Mouse (Mus musculus) thymus, adult 18-20 months (tissue): ENCODE measurements around the gene Rgs6.

ENCODE experiments used
- DNase-seq, 2 experiments: peaks; one replicate each; pipeline ENCODE4 v3.0.0; 2022; ENCODE audit warnings: mixed read lengths in 2 of 2

The Rgs6 gene

GRCm38 (mm10) chr12:83100413-83100812 is 512.3 kb downstream of the Rgs6 start:
- DNase-seq = no peak

GRCm38 (mm10) chr12:83100848-83101247 is 512.8 kb downstream of the Rgs6 start:
- no peak for DNase-seq

DNA sequence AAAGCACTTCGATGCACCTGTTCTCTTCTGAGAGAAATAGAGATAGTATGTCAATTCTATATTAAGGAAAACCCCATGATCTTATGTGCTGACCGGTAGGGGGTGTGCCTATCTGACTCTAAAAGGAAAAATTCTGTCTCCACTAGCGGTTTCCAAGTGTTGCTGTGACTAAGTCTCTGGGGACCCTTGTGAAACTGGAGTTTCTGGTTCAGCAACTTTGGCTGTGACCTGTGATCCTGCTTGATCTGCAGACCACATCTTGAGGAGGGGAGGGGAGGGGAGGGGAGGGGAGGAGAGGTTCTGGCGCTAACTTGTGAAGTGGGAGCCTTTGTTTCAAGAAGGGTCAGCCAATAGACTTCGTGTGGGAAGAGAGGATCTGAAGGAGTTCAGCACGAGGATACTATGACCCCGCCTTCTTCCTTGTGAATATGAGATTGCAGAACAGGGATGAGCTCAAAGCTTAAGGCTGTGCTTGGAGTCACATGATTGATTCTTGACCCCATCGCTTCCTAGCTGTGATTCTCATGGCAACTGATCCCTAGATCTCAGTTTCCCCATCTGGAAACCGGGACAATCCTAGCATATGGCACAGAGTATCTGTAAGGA is 517.5 kb downstream of the Rgs6 start:
- no peak for DNase-seq

GRCm38 (mm10) chr12:83106120-83106517 is 518.0 kb downstream of the Rgs6 start:
- no peak for DNase-seq

DNA sequence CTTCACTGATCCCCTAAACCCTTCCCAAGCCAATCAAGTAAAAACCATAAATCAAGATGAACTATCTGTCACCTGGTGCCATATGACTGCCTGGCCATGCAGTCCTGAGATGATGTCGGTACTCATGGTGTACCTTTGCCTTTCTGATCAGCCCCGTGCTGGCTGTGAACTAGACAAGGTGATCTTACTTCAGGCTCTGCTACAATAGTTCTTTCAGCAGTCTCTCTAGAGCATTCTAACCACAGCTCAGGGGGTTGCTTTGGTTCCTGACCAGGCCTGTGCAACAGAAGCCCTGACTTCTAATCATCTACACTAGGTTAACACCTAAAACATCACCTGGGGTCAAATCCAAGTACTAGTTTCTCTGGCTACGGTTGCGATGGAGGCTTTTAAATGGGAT is 521.4 kb downstream of the Rgs6 start:
- DNase-seq = no peak

DNA sequence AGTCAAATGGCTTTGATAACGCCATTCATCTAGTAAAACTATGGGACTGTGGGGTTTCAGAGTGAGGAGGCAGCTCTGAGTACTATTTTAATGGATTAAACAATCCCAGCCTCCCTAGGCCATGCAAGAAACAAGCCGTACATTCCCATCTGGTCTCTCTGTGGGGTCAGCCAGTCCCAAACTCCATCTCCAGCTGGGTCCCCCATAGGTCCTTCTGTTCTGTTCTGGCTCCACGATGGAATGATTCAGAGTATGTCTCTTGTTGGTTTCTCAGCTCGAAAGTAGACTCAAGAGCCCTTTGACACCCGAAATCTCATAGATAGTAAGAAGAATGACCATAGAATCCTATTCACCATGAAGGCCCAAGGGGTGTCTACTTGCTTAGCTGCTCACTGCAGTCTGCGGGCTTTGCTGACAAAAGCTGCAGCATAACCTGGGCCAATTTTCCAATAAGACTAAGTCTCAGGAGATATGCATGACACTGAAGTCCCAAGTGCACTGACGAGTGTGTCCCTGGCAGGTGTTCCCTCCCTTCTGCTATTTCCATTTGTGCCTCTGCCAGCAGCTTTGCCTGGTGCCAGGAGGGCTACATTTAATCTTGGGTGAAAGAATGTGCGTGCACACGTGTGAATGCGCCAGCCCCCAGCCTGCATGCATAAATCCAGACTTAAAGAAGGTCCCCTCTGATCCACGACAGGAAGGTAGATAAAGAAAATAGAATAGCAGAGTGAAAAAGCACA is 522.0 kb downstream of the Rgs6 start:
- no peak for DNase-seq

DNA sequence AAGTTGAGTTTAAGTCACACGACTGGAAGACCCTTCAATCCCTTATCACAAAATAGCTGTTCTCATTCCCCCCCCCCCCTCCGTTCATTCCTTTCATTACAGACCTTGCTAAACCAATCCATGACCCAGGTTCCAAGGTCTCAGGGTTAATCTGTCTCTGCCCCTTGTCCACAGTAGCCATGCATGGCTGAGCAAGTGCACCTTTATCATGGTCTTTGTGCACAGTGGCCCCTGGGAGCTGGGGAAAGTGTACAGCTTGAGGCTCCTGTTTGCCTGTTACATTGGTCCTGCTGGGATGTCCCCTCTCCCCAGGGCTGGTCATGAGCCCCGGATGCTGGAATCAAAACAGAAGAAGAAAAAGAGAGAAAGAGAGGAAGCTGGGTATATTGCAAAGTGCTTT is 522.6 kb downstream of the Rgs6 start:
- DNase-seq = no peak

GRCm38 (mm10) chr12:83112283-83112682 is 524.2 kb downstream of the Rgs6 start:
- no peak for DNase-seq

DNA sequence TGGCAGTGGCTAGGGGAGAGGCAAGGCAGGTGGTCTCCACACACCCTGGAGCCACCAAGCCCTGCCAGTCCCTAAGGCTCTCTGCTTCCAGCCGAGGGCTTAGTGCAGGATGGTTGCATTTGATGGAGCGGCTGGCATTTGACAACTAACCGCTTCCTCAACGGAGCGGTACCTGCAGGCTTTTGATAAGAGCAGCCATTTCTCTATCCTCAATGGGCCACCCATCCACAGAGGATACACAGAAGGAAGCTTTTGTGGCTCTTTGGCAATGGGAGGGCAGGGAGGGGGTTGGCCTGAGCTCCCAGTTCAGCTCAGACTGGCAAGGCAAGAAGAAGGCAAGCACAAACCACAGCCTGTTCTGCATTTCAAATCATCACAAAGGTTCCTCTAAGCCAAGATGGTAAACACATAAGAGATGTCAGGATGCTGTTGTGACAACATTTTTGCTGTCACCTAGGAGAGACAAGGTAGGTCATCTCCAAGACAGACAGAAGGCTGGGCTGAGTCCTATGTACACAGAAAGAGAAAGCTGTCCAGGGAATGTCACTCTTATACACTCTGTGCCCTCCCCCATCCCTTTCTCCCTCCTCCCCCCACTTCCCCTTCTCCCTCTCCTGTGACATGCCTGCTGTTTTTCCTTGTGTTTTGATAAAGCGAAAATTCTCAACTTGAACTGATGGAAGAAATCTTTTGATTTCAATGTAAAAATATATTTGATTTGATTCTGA is 525.0 kb downstream of the Rgs6 start:
- DNase-seq = no peak

DNA sequence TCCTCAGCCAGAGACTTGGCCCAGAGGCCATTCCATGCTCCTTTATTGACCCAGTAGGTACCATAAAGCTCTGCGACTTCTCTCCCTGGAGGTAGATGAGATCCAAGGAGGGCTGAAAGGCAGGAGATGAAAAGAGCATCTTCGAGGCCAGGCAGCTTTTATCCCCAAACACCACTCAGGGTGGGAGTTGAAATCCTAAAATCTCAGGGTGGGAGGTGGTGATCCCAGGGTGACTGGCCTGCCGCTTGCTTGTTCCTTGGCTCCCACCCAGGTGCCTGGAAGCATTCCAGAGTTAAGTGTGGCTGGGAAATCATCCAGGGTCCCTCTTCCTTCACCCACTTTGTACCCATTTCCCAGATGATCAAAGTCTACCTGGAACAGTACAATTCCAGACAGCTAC is 525.9 kb downstream of the Rgs6 start:
- DNase-seq = no peak

DNA sequence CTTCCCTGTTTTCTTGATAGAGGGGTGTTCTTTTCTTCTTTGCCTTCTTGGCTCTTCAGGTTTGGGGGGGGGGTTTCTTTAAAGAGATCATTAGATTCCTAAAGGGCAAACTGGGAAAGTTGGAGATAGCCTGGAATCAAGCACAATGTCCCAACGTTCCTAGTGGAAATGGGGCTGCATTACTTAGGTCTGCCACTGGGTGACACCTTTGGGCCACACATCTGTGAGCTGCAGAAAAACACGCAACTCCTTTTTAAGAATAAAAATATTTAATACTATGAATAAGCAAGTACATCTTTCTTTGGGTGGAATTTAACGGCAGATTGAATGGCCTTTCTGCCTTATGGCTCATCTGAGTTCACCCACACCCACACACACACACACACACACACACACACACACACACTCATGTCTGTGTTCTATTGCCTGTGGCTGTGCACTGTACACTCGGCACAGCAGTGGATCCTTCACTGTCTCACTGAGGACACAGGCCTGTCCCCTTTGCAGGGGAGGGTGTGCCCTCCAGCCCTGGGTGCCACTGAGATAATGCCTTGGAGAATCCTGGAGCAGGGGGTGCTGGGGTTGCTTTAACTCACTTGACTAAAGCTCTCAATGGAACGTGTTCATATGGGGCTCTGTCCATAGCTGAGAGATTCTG is 526.4 kb downstream of the Rgs6 start:
- no peak for DNase-seq

- no peak for DNase-seq
Observed at GRCm38 (mm10) chr12:83124111-83124510, 536.0 kb downstream of the Rgs6 start.

DNA sequence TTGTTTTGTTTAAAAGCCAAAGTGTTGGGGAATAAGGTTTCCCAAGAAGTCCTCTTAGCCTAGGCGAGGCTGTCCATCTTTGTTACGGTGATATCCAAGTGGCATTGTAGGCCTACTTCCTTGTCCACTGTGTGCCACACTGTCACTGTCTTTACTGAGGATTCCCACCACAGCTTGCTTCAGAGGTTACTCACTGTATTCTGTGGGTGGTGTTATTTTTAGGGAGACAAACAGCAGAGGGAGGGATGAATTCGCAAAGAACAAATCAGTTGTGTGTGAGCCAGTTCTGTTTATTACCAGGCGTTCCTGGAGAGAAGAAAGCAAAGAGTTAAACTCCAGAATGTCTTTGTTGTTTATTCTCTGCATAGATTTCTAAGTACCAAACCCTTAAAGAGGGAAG is 537.2 kb downstream of the Rgs6 start:
- no peak for DNase-seq

- no peak for DNase-seq
Observed at GRCm38 (mm10) chr12:83126923-83127322, 538.8 kb downstream of the Rgs6 start.

- DNase-seq = no peak
Observed at GRCm38 (mm10) chr12:83127955-83128354, 539.9 kb downstream of the Rgs6 start.

- no peak for DNase-seq
Observed at GRCm38 (mm10) chr12:83128606-83129005, 540.5 kb downstream of the Rgs6 start.

GRCm38 (mm10) chr12:83131405-83131804 is 543.3 kb downstream of the Rgs6 start:
- DNase-seq = no peak

GRCm38 (mm10) chr12:83133827-83134226 is 545.7 kb downstream of the Rgs6 start:
- no peak for DNase-seq

DNA sequence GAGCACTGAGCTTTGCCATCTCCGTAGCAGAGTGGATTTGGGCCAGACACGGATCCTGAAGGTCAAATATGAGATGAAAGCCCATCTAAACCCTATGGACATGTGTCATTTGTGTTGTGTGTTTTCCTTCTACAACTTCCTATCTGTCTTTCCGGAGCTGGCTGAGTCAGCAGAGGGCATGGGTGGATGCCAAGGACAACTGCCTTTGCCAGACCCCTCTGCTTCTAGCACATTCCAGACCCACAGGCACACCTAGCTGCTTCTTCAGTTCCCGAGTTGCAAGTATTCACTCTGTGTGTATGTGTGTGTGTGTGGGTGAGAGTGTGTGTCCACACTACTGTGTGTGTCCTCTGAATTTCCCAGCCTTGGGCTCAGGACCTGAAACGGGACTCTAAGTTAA is 547.9 kb downstream of the Rgs6 start:
- no peak for DNase-seq

DNA sequence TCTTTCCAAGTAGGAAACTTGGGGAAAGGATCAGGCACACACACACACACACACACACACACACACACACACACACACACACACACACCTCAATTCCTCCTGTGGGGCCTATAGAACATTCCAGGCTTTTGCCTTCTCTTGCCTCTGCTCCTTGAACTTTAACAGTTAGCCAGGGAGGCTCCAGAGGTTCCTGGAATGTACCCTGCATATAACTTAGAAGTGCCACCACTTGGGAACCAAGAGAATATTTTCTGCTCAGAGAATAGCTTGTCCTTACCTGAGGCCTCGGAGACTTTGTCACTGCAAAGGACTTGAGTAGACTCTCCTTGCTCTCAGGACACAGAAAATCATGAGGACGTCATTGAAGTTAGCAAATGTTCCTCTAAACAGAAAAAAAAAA is 548.4 kb downstream of the Rgs6 start:
- DNase-seq = no peak

DNA sequence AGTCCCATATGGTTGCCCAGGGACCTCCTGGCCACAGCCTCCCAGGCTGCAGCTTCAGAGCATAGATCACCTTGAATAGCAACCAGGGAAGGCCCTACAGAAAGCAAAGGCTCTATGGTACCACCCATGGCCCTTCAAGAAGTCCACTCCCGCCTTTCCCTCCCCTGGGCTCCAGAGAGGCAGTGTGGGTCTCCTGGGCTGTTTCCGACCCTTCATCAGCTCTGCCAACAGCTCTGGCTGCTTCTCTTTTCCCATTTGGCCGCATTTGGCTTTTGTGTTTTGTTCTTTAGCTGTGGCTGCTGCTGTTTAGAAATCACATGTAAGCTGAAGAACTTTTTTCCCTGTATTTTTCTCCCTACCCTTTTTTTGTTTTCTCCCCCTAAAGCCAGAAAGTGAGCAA is 548.9 kb downstream of the Rgs6 start:
- DNase-seq = no peak

GRCm38 (mm10) chr12:83141164-83141563 is 553.1 kb downstream of the Rgs6 start:
- DNase-seq = no peak

- no peak for DNase-seq
Observed at GRCm38 (mm10) chr12:83142507-83142906, 554.4 kb downstream of the Rgs6 start.

GRCm38 (mm10) chr12:83143071-83143470 is 555.0 kb downstream of the Rgs6 start:
- DNase-seq = no peak
